Comparison of ENCODE assay signal across 8 mouse cellular contexts in the genomic region with DNA sequence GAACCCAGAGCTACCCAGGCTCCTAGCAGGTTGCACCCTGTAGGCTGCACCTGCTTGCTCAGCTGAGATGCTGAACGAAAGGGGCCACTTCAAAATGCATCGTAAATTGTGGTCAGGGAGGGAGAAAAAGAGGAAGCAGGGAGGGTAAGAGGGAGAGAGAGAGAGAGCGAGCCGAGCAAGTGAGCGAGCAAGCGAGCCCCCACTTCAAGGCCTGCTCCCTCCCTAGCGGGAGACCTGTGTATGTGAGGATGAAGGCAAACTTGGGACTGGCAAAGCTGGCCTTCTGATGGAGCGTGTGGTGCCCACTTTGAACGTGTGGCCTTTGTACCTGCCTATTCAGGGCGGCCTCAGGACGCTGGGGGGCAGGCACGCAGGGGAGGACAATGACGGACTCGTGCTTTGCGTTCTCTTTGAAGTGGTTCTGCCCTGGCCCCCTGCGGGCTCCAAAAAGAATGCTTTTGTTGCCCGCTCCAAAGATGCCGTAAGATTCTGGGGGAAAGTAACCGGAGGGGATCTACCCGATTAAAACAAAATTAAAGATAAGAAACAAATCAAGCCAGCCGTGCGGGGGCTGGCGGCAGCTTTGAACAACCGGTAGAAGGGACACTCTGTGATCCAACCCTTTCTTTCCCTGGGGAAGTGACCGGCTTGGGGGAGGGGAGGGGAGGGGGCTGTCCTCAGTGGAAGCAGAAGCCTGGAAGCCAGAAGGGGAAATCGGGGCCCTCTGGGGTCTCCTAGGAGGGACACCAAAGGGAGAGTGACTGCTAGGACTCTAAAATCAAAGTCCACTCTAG.
DNase-seq lines count a peak whose midpoint lies in the region; ATAC-seq and TF ChIP-seq lines count a peak whose summit lies in the region.

No protein-coding gene starts in this region.

- H3K36me3 ChIP-seq in heart, adult 2 months (ENCODE audit: control insufficient read depth, insufficient read depth, low read length): no peaks in the 10 kb centered on the region

- no peak for TF ChIP-seq POLR2A in heart, adult 2 months (IDR thresholded peaks at IDR 0.05; ENCODE audit: insufficient read depth, low read depth, low read length)

- TF ChIP-seq CTCF in heart, adult 2 months (IDR thresholded peaks at IDR 0.05): no peak

- no peak overlapping the region for H3K27ac ChIP-seq in heart, adult 2 months

- peak; percentile 85 to 89 for ATAC-seq in hematopoietic stem cell, adult 5-6 weeks (replicated peaks in 1 of 2; ENCODE audit: insufficient read depth in 1 of 2, low FRiP score in 2 of 2, low TSS enrichment in 1 of 2, low read depth in 1 of 2, poor library complexity in 2 of 2, severe bottlenecking in 2 of 2)

- peak; percentile 33 for DNase-seq in adrenal gland, postnatal 14 days
- DNase-seq in adrenal gland, postnatal 4 days (ENCODE audit: low spot score in 2 of 2): no peak
- DNase-seq in B cell, adult 2 months: peak; percentile 52
- DNase-seq in lung, postnatal 10 days: peak; percentile 17
- peak; percentile 78 for DNase-seq in thymus, postnatal 0 days (ENCODE audit: low spot score)
- DNase-seq in urinary bladder, postnatal 4 days (ENCODE audit: low spot score in 2 of 2): no peak
- no peak for DNase-seq in heart, adult 2 months

- H3K4me1 ChIP-seq in heart, adult 2 months (ENCODE audit: control insufficient read depth, insufficient read depth, low read length): no peaks in the 10 kb centered on the region

- WGBS in heart, adult 2 months: 23% methylated on average over 26 of the region's 26 CpGs

- H3K9ac ChIP-seq in heart, adult 2 months (ENCODE audit: low read depth, low read length): no peak overlapping the region

- intact Hi-C loops in heart, adult 2 months (cut with DNase I): loop anchor here (10.0 kb wide), 1 partner anchor 164 kb away; no protein-coding TSS in a partner anchor

- no peak for TF ChIP-seq EP300 in heart, adult 2 months (IDR thresholded peaks at IDR 0.05; ENCODE audit: insufficient read depth, low read depth, low read length)

- H3K79me2 ChIP-seq in heart, adult 2 months (replicated peaks; ENCODE audit: control insufficient read depth, insufficient read depth, low read length): no peaks in the 10 kb centered on the region

- H3K27me3 ChIP-seq in heart, adult 2 months (ENCODE audit: control insufficient read depth, insufficient read depth, low read length): peaks cover 10% of the 10 kb centered on the region

- H3K4me3 ChIP-seq in heart, adult 2 months: no peak overlapping the region

Comparison
In these comparisons a context has a peak if more than half of its experiments do, and no peak if none do; other contexts are left out.
1. DNase-seq: peak in adrenal gland, postnatal 14 days (single experiment), B cell, adult 2 months (2 of 2), lung, postnatal 10 days (single experiment) and thymus, postnatal 0 days (single experiment); none in adrenal gland, postnatal 4 days (0 of 2), urinary bladder, postnatal 4 days (0 of 2) and heart, adult 2 months (0 of 2).